Mouse (Mus musculus): ENCODE measurements at regions not wholly inside any gene's neighbourhood (a gene's known extent, or its start where the extent isn't known, plus 50 kb on each side); places are given as distances from the start of the nearest gene placed in this dataset.

DNA sequence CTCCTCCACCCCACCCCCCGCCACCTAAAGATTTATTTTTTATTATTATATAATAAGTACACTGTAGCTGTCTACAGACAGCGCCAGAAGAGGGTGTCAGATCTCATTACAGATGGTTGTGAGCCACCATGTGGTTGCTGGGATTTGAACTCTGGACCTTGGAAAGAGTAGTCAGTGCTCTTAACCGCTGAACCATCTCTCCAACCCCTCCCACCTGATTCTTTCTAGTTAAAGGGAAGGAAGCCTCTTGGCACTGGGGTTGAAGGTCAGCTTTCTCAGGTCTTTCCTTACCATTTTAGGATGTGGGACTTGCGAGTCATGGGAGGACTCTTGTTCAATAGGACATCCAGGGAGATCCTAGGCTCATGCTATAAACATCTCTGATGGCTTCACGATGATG, 54.7 kb downstream of the Hes1 start:
- DNase-seq (ENCODE audit: extremely low read depth, insufficient read length, low spot score) = no peak

DNA sequence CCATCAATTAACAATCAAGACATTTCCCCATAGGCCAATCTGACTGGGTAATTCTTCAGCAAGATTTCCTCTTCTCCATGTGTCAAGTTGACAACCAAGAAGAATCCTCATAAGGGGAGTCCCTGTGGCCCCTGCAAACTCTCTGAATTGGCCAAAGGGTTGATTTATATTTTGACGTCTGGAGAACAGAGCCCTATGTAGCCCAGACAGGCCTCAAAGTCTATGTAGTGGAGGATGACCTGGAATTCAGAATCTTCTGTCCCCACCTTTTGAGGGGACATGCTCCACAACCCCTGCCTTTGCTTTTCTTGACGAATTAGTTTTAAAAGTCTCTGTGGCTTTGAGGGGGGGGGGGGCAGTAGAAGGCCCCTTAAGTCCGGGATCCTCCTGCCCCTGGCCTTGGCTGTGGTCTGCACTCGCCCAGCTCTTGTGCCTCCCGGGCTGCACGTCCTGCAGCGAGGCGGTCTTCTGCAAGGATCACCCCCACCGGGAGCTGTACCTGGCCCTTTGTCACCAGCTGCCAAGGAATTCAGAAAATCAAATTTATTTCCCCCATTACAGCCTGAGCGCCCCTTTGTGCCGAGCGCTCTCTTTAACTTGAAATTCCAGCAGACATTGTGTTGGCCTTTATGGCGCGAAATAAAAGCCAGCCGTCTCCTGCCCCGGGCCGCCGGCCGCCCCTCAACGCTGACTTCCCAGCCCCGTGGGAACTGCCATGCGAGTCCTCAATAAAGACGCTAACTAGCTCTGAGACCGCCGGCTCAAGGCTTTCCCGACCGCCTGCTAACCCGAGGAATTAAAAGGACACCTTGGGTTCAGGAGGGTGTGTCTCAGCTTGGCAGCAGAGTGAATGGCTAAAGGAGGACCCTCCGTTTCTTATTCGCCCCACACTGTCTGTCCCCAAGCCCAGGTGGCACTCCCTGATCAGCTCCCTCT, 56.4 kb downstream of the Hes1 start:
- DNase-seq (ENCODE audit: extremely low read depth, insufficient read length, low spot score) = no peak

DNA sequence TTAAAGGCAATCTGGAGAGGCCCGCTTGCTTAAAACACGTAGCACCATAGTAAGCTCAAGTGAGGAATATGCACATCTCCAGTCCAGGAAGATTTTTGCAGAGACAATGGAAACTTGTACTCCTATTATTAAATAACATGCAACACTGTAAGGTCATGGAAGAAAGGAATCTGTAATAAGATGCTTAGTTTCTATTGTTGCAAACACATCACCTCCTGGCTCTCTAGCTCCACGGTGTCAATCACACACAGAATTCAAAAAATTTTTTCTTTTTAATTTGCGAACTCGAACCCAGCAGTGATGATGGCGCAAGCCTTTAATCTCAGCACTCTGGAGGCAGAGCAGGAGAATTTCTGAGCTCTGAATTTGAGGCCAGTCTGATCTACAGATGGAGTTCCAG, 57.4 kb downstream of the Hes1 start:
- DNase-seq (ENCODE audit: extremely low read depth, insufficient read length, low spot score) = no peak

DNA sequence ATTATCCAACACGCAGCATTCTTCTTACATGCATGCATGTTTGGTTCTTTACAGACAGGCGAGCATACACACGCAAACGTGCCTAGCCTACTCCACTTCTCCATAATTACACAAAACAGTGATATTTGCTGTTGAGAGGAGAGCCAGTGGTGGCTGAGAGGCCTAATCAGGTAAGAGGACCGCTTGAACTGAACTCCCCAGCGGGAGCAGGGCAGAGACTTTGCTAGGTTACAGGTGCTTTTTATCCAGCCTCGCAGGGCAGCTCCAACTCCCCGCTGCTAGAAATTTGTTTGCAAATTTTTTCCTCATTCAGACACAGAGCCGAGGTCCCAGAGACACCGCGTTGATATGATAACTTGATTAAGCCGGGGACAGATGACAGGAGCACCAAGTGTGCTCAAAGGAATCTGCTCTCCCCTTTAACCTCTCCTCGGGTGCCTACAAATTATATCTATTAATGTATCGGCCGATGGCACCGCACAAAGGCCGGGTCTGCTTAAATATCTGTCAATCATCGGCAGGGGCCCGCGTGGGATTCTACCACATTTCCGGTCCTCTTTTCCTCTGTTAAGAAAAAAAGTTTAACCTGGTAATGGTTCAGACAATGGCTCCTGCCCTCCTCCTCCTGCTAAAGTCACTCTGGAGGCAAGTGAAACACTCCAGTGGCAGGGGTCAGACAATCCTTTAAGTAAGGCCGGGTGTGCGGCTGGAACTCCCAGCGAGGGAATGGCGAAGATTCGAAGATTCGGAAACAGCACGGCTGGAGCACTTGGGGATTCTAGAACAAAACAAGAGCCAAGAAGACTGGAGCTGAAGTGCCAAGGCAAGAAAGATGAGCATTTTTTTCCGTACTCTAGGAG, 58.3 kb downstream of the Hes1 start:
- DNase-seq (ENCODE audit: extremely low read depth, insufficient read length, low spot score) = no peak

DNA sequence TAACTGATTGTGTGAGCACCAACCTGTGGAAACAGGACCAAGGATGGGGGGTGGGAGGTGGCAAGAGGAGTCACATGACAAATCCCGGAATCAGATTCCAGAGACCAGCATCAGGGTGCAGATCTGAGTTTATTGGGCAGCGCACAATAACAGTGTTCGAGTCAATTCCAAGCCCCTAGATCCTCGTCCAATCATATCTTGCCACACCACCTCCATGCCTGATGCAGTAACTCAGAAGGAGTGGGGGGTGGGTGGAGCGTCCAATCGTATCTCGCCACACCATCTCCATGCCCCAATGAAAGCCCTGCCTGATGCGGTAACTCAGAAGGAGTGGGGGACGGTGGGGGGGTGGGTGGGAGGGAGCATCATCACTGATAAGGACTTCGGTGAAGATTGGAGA, 62.8 kb downstream of the Hes1 start:
- DNase-seq (ENCODE audit: extremely low read depth, insufficient read length, low spot score) = no peak

DNA sequence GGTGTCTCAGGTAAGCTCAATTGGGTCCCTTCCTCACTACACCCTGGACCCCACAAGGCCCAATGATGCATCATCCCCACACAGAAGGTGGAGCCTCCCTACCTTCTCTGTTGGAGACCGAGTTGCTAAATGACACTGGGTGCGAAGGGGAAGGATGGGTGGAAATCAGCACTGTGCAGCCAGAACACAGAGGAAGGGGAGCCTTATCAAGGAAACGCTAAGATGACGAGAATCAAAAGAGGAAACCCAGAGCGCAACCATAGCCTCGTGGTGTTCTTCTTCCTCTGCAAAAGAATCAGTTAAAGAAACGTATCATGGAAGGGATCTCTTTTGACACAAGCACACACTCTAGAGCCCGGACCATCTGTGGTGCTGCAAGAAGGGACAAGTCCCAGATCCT, 64.6 kb downstream of the Hes1 start:
- no peak for DNase-seq (ENCODE audit: extremely low read depth, insufficient read length, low spot score)

DNA sequence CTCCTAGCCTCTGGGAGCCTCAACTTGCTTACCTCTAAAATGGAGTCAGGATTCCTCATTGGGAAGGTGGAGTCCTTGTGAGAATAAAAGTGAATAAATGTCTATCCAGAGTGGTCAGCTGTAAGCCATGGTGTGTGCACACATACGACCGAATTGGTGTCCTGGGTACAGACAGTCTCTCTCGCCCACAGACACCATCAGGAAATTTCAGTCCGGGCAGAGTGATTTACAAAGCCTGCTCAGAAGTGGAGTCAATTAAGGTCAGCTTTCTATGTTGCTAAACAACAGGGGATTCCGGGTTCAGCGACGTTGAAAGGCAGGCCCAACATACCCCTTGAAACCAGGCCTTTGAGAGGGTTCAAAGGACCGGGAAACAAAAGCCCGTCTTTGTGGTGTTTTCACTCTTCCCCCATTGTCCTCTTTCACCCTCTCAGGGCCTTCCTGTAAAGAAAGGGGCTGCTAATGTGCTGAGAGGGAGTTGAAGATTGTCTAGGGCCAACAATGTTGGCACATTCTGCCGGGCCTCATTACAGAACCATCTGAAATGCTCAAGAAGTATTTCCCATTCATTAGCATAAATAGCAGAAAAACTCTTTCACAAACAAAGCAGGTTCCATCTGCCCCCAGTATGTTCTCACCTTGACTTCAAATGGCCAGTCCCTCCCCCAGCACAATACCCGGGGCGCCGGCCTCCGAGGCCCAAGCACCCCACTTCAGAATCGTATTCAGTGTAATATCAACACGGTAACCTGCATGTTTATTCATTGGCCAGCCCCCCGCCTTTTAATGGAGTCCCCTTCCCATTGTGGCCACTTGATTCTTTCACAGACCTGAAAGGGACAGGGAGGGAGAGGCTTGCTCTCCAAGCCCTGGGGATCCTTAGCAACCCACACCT, 65.3 kb downstream of the Hes1 start:
- DNase-seq (ENCODE audit: extremely low read depth, insufficient read length, low spot score) = no peak

DNA sequence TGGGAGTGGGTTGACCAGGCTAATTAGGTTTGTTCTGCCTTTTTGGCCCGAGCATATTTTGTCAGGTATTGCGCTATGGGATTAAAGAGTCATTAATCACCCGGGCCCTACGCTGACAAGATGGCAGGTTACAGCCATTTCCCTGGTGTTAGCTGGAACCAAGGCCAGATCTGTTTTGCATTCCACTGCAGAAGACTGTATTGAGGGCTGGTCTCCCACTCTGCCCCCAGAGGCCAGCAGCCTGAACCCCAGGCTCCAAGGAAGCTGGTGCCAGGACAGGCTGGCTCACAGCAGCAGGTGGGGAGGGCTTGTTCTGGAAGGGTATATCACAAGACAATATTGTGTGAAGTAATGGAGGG, 65.9 kb downstream of the Hes1 start:
- no peak for DNase-seq (ENCODE audit: extremely low read depth, insufficient read length, low spot score)

DNA sequence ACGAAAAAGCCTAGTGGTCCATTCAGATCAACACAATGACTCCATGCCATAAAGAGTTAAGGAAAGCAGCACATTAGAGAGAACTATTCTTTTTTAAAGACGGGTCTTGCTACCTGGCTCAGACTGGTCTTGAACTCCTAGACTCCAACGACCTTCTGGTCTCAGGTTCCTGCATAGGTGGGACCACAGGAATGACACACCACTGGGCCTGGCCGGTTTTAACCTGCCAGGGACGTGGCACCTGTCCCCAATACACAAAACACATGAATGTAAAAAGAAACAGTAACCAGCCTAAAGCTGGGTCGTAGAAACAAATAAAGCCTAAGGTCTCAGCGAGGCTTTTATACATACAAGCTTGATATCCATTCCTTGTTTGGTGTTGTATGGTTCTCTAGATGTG, 67.9 kb downstream of the Hes1 start:
- no peak for DNase-seq (ENCODE audit: extremely low read depth, insufficient read length, low spot score)

DNA sequence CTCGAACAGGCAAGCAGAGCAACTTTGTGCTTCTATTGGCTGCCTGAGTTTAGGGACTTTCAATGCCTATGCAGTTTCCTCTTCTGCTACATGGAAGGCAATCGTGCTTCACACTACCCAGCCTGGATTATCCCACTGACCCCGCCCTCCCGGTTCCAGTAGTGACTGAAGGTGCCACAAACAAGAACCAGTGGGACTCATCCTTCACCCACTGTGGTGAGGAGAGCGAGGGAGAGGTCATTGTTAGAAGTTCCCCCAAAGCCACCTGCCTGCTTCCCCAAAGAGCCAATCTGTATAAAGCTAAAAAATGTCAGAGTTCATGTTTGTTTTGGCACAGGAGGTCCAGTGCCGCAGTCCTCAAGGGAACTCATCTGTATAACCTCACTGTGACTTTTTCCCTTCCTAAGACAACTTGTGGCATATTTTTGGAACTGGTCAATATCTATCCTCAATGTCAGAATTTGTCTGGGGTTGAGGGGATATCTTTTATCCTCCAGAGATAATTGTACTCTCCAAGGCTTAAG, 70.5 kb downstream of the Hes1 start:
- DNase-seq (ENCODE audit: extremely low read depth, insufficient read length, low spot score) = no peak

DNA sequence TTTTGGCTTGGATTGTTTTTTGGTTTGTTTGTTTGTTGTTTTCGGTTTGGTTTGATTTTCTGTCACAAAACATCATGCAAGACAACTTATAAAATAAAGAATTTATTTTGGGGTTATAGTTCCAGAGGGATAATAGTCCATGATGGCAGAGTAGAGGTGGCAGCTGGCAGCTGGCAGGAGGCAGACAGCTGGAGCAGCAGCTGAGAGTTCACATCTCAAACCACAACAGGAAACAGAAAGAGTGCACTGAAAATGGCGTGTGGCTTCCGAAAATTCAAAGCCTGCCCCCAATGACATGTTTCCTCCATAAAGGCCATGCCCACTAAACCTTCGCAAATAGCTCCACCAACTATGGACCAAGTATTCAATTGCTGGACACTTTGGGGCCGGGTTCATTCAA, 72.7 kb downstream of the Hes1 start:
- no peak for DNase-seq (ENCODE audit: extremely low read depth, insufficient read length, low spot score)

DNA sequence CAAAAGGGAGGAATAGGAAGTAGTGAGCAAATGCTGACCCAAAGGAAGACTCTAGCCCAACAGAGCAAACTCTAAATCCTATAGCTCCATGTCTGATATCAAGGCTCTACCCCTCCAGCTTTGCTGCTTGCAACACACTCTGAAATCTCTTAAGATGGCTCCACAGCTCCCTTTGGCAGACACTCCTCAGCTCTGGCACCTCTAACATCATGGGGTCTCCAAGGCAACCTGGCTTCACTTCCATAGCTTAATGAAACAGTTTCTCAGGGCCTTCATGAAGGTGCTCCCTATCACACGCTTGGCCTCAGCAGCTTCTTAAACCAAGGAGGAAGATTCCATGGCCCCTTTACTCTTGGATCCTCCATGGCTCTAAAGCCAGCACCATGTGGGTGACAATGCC, 73.6 kb downstream of the Hes1 start:
- no peak for DNase-seq (ENCODE audit: extremely low read depth, insufficient read length, low spot score)

DNA sequence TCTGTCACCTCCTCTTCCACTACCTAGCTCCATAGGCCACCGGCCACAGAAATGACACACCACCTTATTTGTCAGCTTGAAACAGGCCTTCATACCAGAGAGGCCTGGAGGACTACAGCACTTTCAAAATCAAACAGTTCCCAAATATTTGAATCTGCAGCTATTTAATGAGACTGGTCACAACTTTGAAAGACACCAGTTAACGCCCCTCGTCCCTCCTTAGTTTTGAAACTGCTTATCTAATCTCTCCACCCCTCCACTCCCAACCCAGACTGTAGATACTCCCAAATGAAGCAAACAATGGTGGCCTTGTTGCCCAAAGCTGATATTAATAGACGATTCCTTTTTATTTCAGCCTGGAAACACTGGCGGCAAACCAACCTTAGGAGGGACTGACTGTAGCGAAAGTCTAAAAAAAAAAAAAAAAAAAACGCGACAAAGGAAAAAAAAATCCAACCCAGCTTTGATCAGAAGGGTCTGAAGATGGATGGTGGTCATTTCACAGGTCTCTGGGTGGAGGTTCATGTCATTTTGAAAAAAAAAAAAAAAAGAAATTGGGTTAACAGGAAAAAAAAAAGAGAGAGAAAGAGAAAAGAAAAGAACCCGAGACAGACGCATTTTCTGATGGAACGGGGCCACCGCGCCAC, 80.8 kb downstream of the Hes1 start:
- DNase-seq (ENCODE audit: extremely low read depth, insufficient read length, low spot score) = no peak

DNA sequence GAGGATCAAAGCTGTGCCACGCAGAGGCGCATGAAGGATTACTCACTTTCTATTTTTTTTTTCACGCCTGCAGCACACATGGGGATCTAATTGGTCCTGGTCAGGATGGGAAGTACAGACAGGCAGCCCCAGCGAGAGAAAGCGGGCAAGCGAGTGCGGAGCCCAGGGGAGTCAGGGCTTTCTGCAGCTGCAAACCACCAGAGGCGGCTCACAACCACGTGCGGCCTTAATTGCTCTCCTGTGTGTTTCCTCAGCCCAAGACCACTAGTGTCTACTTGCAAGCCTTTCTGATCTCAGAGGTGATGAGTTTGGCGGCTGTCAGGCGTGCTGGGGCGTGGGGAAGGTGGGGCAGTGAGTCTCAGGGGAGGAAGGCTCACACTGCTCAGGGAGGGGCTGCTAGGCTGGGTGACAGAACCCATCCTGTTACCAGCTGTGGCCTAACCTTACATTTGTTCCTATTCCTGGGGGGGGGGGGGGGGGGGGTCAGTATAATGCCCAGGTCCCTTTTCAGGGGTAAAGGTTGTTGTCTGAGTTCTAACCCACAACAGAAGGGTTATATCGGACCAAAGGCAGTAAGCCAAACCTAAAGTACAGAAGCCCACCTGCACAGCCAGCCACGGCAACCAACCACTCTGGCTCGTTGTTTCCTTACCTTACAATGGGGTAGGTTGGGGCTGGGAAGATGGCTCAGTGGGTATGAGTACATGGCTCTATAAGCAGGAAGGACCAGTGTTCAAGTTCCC, 81.5 kb downstream of the Hes1 start:
- DNase-seq (ENCODE audit: extremely low read depth, insufficient read length, low spot score) = no peak

DNA sequence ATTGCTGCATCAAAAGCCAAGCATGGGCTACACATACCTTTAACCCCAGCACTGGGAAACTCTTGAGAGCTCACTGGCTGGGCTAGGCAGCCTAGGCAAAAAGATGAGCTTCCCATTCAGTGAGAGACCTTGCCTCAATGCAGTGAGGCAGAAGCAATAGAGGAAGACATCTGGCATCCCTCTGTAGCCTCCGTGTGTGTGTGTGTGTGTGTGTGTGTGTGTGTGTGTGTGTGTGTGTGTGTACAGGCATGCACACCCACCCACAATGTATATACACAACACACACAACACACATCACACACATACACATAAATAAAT, 82.0 kb downstream of the Hes1 start:
- DNase-seq (ENCODE audit: extremely low read depth, insufficient read length, low spot score) = no peak

DNA sequence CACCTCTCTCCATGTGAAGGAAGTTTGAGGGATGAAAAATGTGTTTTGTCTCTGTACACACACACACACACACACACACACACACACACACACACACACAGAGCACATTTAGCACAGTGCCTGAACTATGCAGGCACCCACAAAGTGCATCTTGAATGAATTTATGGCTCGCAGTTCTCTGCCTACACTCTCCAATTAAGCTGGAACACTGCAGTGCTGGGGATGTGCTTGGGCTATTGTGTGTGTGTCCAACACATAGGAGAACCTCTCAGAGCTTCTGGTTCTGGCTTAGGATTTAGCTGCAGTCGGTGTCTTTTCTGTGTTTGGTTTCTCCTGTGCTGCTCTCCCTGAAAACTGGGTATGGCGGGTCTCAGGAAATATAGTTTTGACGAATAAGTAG, 83.1 kb downstream of the Hes1 start:
- no peak for DNase-seq (ENCODE audit: extremely low read depth, insufficient read length, low spot score)

DNA sequence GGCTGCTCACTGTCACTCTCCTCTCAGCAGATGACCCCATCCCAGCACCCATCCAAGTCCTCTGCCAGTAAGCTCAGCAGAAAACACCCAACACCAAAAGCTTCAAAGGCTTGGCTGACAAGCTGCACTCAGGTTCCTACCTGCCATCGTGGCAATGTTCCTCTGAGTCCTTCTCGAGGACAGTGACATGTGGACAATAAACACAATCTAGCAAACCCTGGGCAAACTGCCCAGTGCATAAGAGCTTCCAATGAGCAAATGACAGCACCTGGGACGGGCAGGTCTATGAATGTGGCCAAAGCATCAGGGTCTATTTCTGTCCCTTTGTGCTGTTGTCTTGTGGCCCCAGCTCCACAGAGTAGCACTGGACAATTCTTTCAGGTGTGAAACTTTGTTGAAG, 86.9 kb downstream of the Hes1 start:
- no peak for DNase-seq (ENCODE audit: extremely low read depth, insufficient read length, low spot score)

DNA sequence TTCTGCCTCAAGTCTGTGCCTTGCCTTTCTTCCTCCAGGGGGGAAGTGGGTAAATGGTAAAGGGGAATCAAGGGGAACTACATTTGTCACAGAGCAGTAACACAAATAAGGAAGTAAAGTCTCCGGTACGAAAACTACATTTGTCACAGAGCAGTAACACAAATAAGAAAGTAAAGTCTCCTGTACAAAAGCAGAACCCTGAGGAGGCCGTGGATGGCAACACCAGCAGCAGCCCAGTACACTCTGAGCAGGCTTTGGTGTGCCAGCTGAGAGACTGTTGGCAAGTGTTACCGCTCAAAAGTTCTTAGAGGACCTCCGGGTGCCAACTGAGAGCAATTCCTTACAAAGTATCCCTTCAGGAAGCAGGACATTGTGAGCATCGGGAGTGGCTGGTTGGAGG, 90.9 kb downstream of the Hes1 start:
- no peak for DNase-seq (ENCODE audit: extremely low read depth, insufficient read length, low spot score)

DNA sequence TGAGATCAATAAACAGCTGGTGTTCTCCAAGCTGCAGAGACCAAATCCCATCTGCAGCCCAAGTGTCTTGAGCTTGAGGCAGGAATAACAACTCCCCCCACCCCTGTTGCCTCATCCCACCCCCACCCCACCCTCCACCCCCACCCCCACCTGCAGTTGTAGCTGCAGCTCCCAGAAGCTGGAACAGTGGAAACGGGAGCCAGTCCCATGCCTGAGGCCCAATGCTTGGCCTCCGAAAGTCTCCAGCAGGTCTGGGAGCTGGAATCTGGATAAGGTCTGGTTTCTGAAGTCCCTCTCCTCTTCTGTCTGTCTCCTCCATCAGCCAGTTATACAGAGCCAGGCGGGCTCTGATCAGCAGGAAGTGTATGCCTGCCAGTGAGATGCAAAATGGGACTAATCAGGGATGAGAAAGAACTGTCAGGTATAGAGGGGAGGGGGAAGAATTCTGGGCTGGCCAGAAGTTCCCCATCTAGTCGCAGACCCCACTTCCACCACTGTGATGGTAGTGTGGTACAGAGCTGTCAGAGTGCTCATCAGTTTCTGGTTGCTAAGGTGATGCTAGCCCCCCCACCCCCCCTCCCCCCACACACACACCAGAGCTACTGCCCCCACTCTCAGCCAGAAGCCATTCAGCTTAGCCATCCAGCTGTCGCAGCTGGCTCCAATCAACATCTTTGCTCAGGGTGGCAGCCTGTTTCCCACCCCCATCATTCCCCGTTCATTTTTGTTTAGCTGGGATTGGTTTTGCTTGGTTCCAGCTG, 91.5 kb downstream of the Hes1 start:
- no peak for DNase-seq (ENCODE audit: extremely low read depth, insufficient read length, low spot score)
